Mouse (Mus musculus): ENCODE data around the gene Bpifb9b. TPM values are rescaled to one million over a fixed set of nuclear protein-coding genes. Genes with fewer than 3 reads are reported as not detected.
"Not testable (repeated sequence)": the region's sequence is repeated elsewhere in the genome, so short reads cannot be mapped to it uniquely, and the experiment has no call there.

The Bpifb9b gene
- polyA plus RNA-seq, 1 experiment from 2014 or later: not detected

- Histone ChIP-seq H3K36me3 (peaks cover 26% of the 10 kb centered on the region), H3K4me3 (no peak overlapping the region), H3K9ac (no peak overlapping the region), H3K9me3 (no peaks in the 10 kb centered on the region), H3K4me2 (replicated peaks) (no peak overlapping the region), H3K27me3 (no peaks in the 10 kb centered on the region), H3K4me1 (no peaks in the 10 kb centered on the region), H3K27ac (no peak overlapping the region)
- ATAC-seq (ENCODE audit: insufficient number of reproducible peaks, insufficient read depth, low FRiP score, low TSS enrichment): no peak
- WGBS: 80% methylated on average over 2 of the region's 2 CpGs
Observed at GRCm38 (mm10) chr2:154339356-154339755, 32.3 kb downstream of the Bpifb9b start.

- Histone ChIP-seq H3K4me2 (replicated peaks) (no peak overlapping the region), H3K4me1 (no peaks in the 10 kb centered on the region), H3K27ac (no peak overlapping the region), H3K9me3 (no peaks in the 10 kb centered on the region), H3K36me3 (peaks cover 55% of the 10 kb centered on the region), H3K9ac (no peak overlapping the region), H3K27me3 (no peaks in the 10 kb centered on the region), H3K4me3 (no peak overlapping the region)
- WGBS: 91% methylated on average over 3 of the region's 3 CpGs
- no peak for ATAC-seq (ENCODE audit: insufficient number of reproducible peaks, insufficient read depth, low FRiP score, low TSS enrichment)
Observed at GRCm38 (mm10) chr2:154348152-154348551, 41.1 kb downstream of the Bpifb9b start.

- not testable (repeated sequence) for H3K27ac ChIP-seq, H3K27me3 ChIP-seq, H3K9ac ChIP-seq, H3K4me1 ChIP-seq, H3K9me3 ChIP-seq
- WGBS: 67% methylated on average over 16 of the region's 19 CpGs
- 0 out of 2 replicates have a peak, but pooled peaks have one; percentile 3 for ATAC-seq (ENCODE audit: insufficient number of reproducible peaks, insufficient read depth, low FRiP score, low TSS enrichment)
- Histone ChIP-seq H3K36me3 (peaks cover 25% of the 10 kb centered on the region; the same call in 1 of the 2 replicates), H3K4me3 (peak overlapping the region; percentile 25), H3K4me2 (replicated peaks) (peak overlapping the region; percentile 34)
Observed at GRCm38 (mm10) chr2:154354000-154354425, 47.0 kb downstream of the Bpifb9b start.

DNA sequence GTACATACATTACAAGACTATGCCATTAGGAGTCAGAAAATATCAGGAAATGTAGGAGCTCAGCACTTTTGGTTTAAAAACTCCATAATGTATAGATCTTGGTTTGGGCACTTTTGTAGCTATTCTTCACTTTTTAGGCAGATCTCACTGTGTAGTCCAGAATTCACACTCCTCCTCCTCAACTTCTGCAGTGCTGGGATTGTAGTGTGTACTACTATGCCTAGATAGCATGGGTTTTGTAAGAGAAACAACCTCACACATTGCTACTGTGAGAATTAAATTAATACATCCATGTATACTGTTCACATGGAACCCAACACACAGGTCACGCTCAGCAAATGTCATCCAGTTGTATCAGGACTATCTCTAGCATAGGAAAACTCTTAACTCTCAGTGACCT, 60.5 kb downstream of the Bpifb9b start:
- Histone ChIP-seq H3K4me1 (no peaks in the 10 kb centered on the region), H3K9ac (no peak overlapping the region), H3K9me3 (no peaks in the 10 kb centered on the region), H3K27me3 (no peaks in the 10 kb centered on the region), H3K4me2 (replicated peaks) (no peak overlapping the region), H3K36me3 (peaks cover 33% of the 10 kb centered on the region), H3K4me3 (no peak overlapping the region), H3K27ac (no peak overlapping the region)
- ATAC-seq (ENCODE audit: insufficient number of reproducible peaks, insufficient read depth, low FRiP score, low TSS enrichment): no peak
- WGBS: 95% methylated on average over 1 of the region's 1 CpGs

Other genes starting within 250 kb of the Bpifb9b start
- gene Bpifa3, start 176.9 kb upstream of the Bpifb9b start, polyA plus RNA-seq (2016; fragmentation: Nextera tagmentation; extraction: Ambion mirVana): not detected in 2 replicates
- gene Bpifa1, start 164.3 kb upstream of the Bpifb9b start, polyA plus RNA-seq (2016; fragmentation: Nextera tagmentation; extraction: Ambion mirVana): not detected in 2 replicates
- not detected in 2 replicates for gene Bpifa5, start 144.6 kb upstream of the Bpifb9b start, polyA plus RNA-seq (2016; fragmentation: Nextera tagmentation; extraction: Ambion mirVana)
- not detected in 2 replicates for gene Bpifb1, start 116.4 kb upstream of the Bpifb9b start, polyA plus RNA-seq (2016; fragmentation: Nextera tagmentation; extraction: Ambion mirVana)
- 0.28 and 0.32 TPM in 2 replicates for gene Bpifb5, start 83.5 kb upstream of the Bpifb9b start, polyA plus RNA-seq (2016; fragmentation: Nextera tagmentation; extraction: Ambion mirVana)
- gene Bpifb9a, start 49.4 kb upstream of the Bpifb9b start, polyA plus RNA-seq (2016; fragmentation: Nextera tagmentation; extraction: Ambion mirVana): not detected in 2 replicates
- 15.9 and 19.6 TPM in 2 replicates for gene Cdk5rap1, start 65.8 kb downstream of the Bpifb9b start, polyA plus RNA-seq (2016; fragmentation: Nextera tagmentation; extraction: Ambion mirVana)
- gene Snta1, start 100.9 kb downstream of the Bpifb9b start, polyA plus RNA-seq (2016; fragmentation: Nextera tagmentation; extraction: Ambion mirVana): 9.2 and 9.9 TPM in 2 replicates
- 58.8 and 65.3 TPM in 2 replicates for gene Cbfa2t2, start 129.3 kb downstream of the Bpifb9b start, polyA plus RNA-seq (2016; fragmentation: Nextera tagmentation; extraction: Ambion mirVana)
- 1.0 and 1.2 TPM in 2 replicates for gene 1700003F12Rik, start 239.9 kb downstream of the Bpifb9b start, polyA plus RNA-seq (2016; fragmentation: Nextera tagmentation; extraction: Ambion mirVana)
- gene Actl10, start 244.5 kb downstream of the Bpifb9b start, polyA plus RNA-seq (2016; fragmentation: Nextera tagmentation; extraction: Ambion mirVana): 0.24 and 0.28 TPM in 2 replicates